ENCODE assay signal across 29 mouse cellular contexts in genomic region chr4:141435974-141436373, GRCm38 (mm10). TPM values are rescaled to one million over a fixed set of nuclear protein-coding genes. Genes with fewer than 3 reads are reported as not detected.
DNase-seq lines count a peak whose midpoint lies in the region; ATAC-seq and TF ChIP-seq lines count a peak whose summit lies in the region.
"Had no signal": no experiment of that assay in that cellular context is flagged by ENCODE, and none has a peak within 500 bp of the region (broad histone marks: within the 10 kb centered on the region; RNA-seq: fewer than 3 reads in every experiment).

TSS of gene Srarp (minus strand) at chr4:141436105.

- no peak for TF ChIP-seq POLR2A in cerebellum, adult 2 months (IDR thresholded peaks at IDR 0.05; ENCODE audit: borderline replicate concordance, insufficient read depth, low read length)

- H3K36me3 ChIP-seq in heart, embryonic 11.5 days (ENCODE audit: control insufficient read depth, insufficient read depth, low read length), result no peaks in the 10 kb centered on the region
- H3K36me3 ChIP-seq: embryonic facial prominence, embryonic 10.5 days; embryonic facial prominence, embryonic 13.5 days; forebrain, embryonic 12.5 days; forebrain, embryonic 15.5 days; hindbrain, embryonic 12.5 days; hindbrain, embryonic 15.5 days had no signal

- H3K9me3 ChIP-seq in heart, embryonic 11.5 days (replicated peaks; ENCODE audit: control insufficient read depth, low read length), result no peaks in the 10 kb centered on the region
- H3K9me3 ChIP-seq: embryonic facial prominence, embryonic 10.5 days; embryonic facial prominence, embryonic 13.5 days; forebrain, embryonic 12.5 days; forebrain, embryonic 15.5 days; hindbrain, embryonic 12.5 days; hindbrain, embryonic 15.5 days had no signal

- TF ChIP-seq CTCF in cerebellum, adult 2 months (IDR thresholded peaks at IDR 0.05; ENCODE audit: borderline replicate concordance, insufficient read depth, low read depth, low read length), result no peak
- no peak for TF ChIP-seq CTCF in layer of hippocampus, adult 2 months (conservative IDR thresholded peaks at IDR 0.05)

- DNase-seq in cerebellum, adult 2 months, result no peak
- no peak for DNase-seq in cerebellum, adult 18-20 months
- DNase-seq in heart, adult 11 months, result peak; percentile 95
- no peak for DNase-seq in layer of hippocampus, adult 2 months (ENCODE audit: low spot score in 2 of 2)
- DNase-seq in layer of hippocampus, postnatal 25 days (ENCODE audit: extremely low spot score in 1 of 2, low spot score in 1 of 2), result no peak
- DNase-seq: adrenal gland, adult 8-10 months; adrenal gland, postnatal 25 days; cerebellum, adult 11-12 months; cerebellum, adult 9-11 months; cerebellum, postnatal 25 days; embryo, embryonic 11 days; gastrocnemius, postnatal 25 days; kidney, adult 18-20 months had no signal

- WGBS in cerebellum, adult 2 months, result 88% methylated on average over 1 of the region's 1 CpGs
- 56% methylated on average over 1 of the region's 1 CpGs for WGBS in heart, embryonic 11.5 days (ENCODE audit: insufficient replicate concordance)

- H3K9ac ChIP-seq in heart, embryonic 11.5 days (ENCODE audit: low read depth, low read length), result no peak within 1 kb of the TSS
- H3K9ac ChIP-seq: embryonic facial prominence, embryonic 13.5 days; forebrain, embryonic 12.5 days; forebrain, embryonic 15.5 days; hindbrain, embryonic 12.5 days; hindbrain, embryonic 15.5 days had no signal

- no peak within 1 kb of the TSS for H3K27ac ChIP-seq in cerebellum, adult 2 months (ENCODE audit: insufficient read depth, low read length)
- no peak within 1 kb of the TSS for H3K27ac ChIP-seq in heart, embryonic 11.5 days (ENCODE audit: low read depth, low read length)
- peak within 1 kb of the TSS; percentile 55; the same call in 1 of the 2 replicates for H3K27ac ChIP-seq in layer of hippocampus, adult 2 months
- H3K27ac ChIP-seq: embryonic facial prominence, embryonic 10.5 days; embryonic facial prominence, embryonic 13.5 days; forebrain, embryonic 12.5 days; forebrain, embryonic 15.5 days; hindbrain, embryonic 12.5 days; hindbrain, embryonic 15.5 days had no signal

- peaks cover 5% of the 10 kb centered on the region; the same call in 1 of the 2 replicates for H3K4me1 ChIP-seq in cerebellum, adult 2 months (ENCODE audit: control insufficient read depth, insufficient read depth, low read length)
- no peaks in the 10 kb centered on the region for H3K4me1 ChIP-seq in heart, embryonic 11.5 days (ENCODE audit: control insufficient read depth, insufficient read depth, low read length)
- H3K4me1 ChIP-seq: embryonic facial prominence, embryonic 13.5 days; forebrain, embryonic 12.5 days; forebrain, embryonic 15.5 days; hindbrain, embryonic 12.5 days; hindbrain, embryonic 15.5 days had no signal

- H3K27me3 ChIP-seq in cerebellum, adult 2 months (ENCODE audit: control insufficient read depth, insufficient read depth, low read length), result no peaks in the 10 kb centered on the region
- H3K27me3 ChIP-seq in heart, embryonic 11.5 days (ENCODE audit: control insufficient read depth, insufficient read depth, low read length), result no peaks in the 10 kb centered on the region
- H3K27me3 ChIP-seq: embryonic facial prominence, embryonic 13.5 days; forebrain, embryonic 12.5 days; forebrain, embryonic 15.5 days; hindbrain, embryonic 15.5 days had no signal

- no peak within 1 kb of the TSS for H3K4me2 ChIP-seq in heart, embryonic 11.5 days
- H3K4me2 ChIP-seq: embryonic facial prominence, embryonic 13.5 days; forebrain, embryonic 12.5 days; forebrain, embryonic 15.5 days; hindbrain, embryonic 12.5 days; hindbrain, embryonic 15.5 days had no signal

- peak within 1 kb of the TSS; percentile 26 for H3K4me3 ChIP-seq in cerebellum, adult 2 months (replicated peaks; ENCODE audit: insufficient read depth, low read depth, low read length)
- H3K4me3 ChIP-seq in heart, embryonic 11.5 days (ENCODE audit: low read depth, low read length), result no peak within 1 kb of the TSS
- peak within 1 kb of the TSS; percentile 24; the same call in 1 of the 2 replicates for H3K4me3 ChIP-seq in layer of hippocampus, adult 2 months
- H3K4me3 ChIP-seq: embryonic facial prominence, embryonic 10.5 days; embryonic facial prominence, embryonic 13.5 days; erythroblast, embryonic 14.5 days; forebrain, embryonic 12.5 days; forebrain, embryonic 15.5 days; hindbrain, embryonic 12.5 days; hindbrain, embryonic 15.5 days had no signal

- no peak for ATAC-seq in heart, embryonic 11.5 days (replicated peaks; ENCODE audit: insufficient number of reproducible peaks, low FRiP score, low TSS enrichment)
- ATAC-seq: activated CD4-positive, CD25-positive, alpha-beta regulatory T cell, adult 4 months; forebrain, embryonic 15.5 days had no signal

RNA-seq across cellular contexts. Expression of gene Srarp, which starts in this region (rescaled TPM):
- 8.7 and 12.9 TPM in 2 replicates for polyA plus RNA-seq in cerebellum, adult 2 months (2012; rRNA removed)
- polyA plus RNA-seq in heart, embryonic 11.5 days (2014; fragmentation: Nextera tagmentation; extraction: Ambion mirVana), result not detected in 2 replicates
- 1 to 10 TPM; 4.1 to 5.3 TPM for total RNA-seq in layer of hippocampus, adult 2 months (2021)
- 1 to 10 TPM; 3.5 to 4.7 TPM for total RNA-seq in layer of hippocampus, postnatal 25 days (2021)
- total RNA-seq: adrenal gland, postnatal 25 days; common myeloid progenitor, adult 5-6 weeks; ES-E14; granulocyte monocyte progenitor cell, adult 5-6 weeks; hematopoietic stem cell, adult 5-6 weeks had no signal
- polyA plus RNA-seq: activated CD4-positive, CD25-positive, alpha-beta regulatory T cell, adult 4 months; embryonic facial prominence, embryonic 10.5 days; embryonic facial prominence, embryonic 13.5 days; erythroblast, embryonic 14.5 days; forebrain, embryonic 12.5 days; forebrain, embryonic 15.5 days; heart, embryonic 14.5 days; heart, postnatal 0 days; hindbrain, embryonic 12.5 days; intestine, embryonic 14.5 days had no signal
